Mouse (Mus musculus) megakaryocyte-erythroid progenitor cell, adult 5 weeks (primary cell): Measurements from ENCODE around the gene Pax5. TPM values are rescaled to one million over a fixed set of nuclear protein-coding genes. Genes with fewer than 3 reads are reported as not detected.

ENCODE experiments used
- polyA plus RNA-seq: library from polyadenylated mRNA; stranded (reverse); fragments of >175 nt; gene quantifications from 2 replicates; pipeline ENCODE4 v1.2.3, GENCODE M21; 2012

Gene Pax5
- polyA plus RNA-seq, result 5.7 and 22.5 TPM in 2 replicates

DNA sequence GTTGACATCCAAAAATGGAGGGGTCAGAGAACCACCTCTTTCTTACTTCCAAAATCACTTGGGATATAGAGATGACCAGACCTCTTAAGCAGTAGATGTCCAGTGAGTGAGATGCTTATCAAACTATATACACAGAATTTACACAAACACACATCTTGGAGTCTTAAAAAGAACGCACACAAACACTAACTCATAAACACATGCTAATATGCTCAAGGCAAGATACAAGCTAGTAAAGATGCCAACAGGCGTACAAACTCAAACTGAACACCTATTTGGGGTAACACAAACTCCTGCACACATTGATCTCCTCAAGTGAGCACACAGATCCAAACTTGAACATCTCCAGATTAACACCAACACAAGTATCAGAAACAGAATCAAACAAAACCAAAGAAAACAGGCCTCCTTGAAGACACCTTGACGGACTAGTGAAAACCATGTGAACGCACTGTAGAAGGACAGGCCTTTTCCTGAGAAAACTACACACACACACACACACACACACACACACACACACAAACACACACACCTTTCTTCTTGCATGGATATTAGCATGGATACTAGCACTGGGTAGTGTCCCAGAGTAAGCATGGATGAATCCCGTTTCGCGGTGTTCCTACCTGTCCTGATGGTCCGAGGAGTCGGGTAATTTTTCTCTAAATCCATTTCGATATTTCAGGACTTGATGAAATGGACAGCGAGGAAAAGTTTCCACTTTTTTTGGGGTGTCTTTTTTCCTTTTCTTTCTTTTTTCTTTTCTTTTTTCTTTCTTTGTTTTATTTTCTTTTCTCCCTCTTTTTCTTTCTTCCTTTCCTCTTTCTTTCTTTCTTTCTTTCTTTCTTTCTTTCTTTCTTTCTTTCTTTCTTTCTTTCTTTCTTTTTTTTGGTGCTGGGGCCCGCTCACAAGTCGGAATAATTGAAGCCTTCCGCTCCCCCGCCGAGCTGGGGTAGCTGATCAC lies at the start of gene Pax5:
Gene Pax5 (minus strand): TSS at position 748 of the 961 bp plus-strand sequence.

DNA sequence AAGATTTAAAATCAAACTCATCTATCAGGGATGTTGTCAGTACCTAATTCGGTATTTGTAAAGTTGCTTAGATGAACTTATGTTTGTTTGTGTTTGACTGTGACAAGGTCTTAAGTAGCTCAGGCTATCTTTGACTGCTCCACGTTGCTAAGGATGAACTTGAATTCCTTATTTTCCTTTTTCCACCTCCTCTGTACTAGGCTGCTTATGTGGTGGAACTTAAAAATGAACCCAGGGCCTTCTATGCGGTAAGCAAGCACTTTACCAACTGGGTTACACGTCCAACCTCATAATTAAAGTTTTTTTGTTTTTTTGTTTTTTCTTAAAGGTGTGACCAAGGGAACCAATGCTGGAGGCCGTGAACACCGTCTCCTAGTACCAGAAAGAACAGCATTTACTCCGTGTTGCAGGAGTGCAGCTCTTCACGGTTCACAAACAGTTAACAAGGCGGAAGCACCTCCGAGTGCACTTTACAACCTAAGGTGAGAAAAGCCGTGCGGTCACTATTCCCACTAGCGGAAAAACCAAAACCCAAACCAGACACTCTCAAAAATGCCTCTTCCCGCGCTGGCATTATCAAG lies 45.4 kb upstream of the Pax5 start, which contains the start of gene Zcchc7:
Gene Zcchc7 (plus strand): TSS at position 325 of the 581 bp plus-strand sequence.

Other genes starting within 250 kb of the Pax5 start
- 21.8 and 29.5 TPM in 2 replicates for gene Zcchc7, start 45.4 kb upstream of the Pax5 start, polyA plus RNA-seq